Mouse (Mus musculus): ENCODE results near the gene Prkcg. TPM values are rescaled to one million over a fixed set of nuclear protein-coding genes. Genes with fewer than 3 reads are reported as not detected.

The Prkcg gene
- total RNA-seq, 1 experiment from 2014 or later: 2.3 TPM

DNA sequence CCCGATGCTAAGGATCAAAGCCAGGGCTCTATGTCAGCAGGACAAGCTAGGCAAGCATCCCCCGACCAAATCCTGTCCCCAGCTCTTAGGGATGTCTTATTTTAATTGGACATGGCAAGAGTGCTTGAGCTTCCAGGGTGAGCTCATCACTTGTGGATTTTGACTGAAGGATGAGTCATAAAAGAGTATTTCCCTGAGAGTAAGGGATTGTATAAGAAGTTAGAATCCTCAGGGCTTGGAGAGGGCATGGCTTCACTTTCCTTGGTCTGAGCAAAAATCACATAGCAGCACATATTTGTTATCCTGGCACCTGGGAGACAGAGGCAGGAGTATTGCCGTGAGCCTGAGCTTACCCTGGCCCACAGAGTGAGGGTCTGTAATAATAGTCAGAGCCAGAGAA is 31.9 kb downstream of the Prkcg start:
- DNase-seq: no peak

DNA sequence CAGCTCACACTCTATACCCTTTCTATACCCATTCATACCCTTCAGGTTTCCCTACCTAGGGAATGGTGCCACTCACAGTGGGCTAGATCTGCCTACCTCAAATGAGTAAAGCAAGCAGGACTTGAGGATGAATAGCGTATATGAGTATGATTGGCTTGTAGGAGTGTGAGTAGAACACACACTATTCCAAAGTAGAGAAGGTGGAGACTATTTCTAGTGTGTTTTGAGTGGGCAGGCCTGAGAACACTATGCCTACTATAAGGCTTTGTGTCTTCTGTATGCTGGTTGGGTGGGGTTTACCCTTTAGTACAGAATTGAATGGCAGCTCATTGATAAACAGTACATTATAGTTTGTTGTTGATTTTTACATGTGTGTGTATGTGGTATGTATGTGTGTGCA is 34.8 kb downstream of the Prkcg start:
- DNase-seq: no peak

DNA sequence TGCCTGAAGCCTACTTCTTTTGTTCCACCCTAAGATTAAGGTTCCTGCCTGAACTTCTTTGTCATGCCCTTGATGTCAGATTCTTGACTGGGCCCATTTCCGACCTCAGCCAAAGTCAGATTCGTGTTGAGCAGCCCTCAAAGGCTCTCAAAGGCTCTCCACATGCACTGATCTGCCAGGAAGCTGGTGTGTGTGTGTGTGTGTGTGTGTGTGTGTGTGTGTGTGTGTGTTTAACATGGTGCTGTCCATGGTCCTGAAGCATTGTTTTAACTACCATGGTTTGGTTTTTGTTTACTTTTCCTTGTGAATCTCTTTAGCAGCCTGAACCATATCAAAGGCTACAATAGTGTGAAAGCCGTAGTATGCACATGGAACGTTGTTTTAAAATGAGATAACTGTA is 39.0 kb downstream of the Prkcg start:
- DNase-seq: peak; percentile 9

DNA sequence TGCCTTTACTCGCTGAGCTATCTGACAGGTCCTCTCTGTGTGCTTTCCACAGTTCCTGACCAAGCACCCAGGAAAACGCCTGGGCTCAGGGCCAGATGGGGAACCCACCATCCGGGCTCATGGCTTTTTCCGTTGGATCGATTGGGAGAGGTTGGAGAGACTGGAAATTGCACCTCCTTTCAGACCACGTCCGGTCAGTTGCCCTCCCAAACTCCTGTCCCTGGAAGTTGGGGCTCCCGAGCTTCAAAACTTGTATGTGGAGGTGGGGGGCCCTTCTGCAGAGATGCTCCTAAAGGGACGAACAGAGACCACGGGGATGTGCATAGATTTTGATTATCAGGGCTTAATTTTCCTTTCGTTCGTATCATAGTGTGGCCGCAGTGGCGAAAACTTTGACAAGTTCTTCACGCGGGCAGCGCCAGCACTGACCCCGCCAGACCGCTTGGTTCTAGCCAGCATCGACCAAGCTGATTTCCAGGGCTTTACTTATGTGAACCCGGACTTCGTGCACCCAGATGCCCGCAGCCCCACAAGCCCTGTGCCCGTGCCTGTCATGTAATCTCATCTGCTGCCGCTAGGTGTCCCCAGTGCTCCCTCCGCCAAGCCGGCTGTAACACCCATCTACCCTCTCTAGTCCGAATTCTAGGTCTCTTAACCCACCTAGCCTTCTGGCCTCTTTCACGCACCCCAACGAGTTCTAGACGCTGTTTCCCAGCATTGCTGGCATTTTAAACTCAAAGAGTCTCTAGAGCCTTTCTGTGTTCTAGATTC is 41.0 kb downstream of the Prkcg start:
- peak; percentile 86 for DNase-seq

DNA sequence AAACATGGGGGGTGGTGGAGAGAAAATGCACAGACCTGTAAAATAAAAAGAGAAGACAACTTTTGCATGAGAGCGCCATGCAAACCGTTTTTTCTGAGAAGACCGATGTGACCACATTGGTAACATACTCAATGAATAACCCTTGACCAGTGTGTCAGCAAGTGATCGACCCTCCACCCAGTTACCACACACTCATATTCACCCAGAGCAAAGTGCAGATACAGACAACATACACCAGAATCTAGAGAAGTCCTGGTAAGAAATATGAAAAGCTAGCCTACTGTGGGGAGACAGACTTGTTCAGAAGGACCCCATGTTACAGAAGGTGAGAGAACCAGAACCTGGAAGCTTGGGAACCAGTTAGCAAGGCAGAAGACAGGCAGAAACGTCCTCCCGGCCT is 42.2 kb downstream of the Prkcg start:
- DNase-seq: no peak

DNA sequence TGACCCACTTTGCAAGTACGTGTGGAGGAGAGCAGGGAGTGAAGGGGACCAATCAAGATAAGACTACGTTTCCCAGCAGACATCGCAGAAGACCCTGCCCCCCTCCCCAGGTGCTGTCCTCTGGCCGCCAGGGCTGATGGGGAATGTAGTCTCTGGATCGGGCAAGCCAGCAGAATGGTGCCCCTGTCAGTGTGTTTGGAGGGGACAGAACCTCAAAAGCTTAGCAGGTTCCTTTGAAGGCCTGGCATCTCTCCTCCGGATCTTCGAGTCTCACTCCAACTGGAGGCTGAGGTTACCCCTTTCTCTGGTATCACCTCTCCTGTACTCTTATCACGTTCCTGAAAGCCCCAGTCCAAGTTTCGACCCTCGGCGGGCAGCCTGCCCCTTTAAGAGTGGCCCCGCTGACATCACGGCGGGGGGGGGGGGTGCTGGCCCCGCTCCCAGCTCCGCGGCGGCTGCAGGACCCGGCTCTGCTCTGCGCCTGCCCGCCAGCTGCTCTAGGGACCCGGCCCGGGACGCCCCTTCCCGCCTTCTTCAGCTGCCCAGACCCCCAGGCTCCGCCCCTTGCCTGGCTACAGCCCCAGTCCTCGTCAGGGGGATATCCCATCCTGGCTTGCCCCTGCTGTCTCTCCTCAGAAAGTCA is 42.7 kb downstream of the Prkcg start:
- DNase-seq: peak; percentile 57

DNA sequence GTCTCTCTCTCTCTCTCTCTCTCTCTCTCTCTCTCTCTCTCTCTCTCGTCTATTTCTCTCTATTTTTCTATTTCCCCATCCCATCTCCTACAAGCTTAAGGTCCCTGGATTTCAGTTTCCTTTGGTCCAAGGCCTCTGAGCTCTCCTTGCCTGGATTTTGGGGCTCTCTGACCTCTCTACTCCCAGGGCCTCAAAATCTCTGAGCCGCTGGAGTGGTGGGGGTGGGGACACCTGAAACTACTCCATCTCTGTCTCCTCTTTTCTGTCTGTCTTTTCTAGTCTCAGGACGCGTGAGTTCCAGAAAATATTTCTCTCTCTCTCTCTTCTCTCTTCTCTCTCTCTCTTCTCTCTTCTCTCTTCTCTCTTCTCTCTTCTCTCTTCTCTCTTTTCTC is 43.2 kb downstream of the Prkcg start:
- peak; percentile 9 for DNase-seq

DNA sequence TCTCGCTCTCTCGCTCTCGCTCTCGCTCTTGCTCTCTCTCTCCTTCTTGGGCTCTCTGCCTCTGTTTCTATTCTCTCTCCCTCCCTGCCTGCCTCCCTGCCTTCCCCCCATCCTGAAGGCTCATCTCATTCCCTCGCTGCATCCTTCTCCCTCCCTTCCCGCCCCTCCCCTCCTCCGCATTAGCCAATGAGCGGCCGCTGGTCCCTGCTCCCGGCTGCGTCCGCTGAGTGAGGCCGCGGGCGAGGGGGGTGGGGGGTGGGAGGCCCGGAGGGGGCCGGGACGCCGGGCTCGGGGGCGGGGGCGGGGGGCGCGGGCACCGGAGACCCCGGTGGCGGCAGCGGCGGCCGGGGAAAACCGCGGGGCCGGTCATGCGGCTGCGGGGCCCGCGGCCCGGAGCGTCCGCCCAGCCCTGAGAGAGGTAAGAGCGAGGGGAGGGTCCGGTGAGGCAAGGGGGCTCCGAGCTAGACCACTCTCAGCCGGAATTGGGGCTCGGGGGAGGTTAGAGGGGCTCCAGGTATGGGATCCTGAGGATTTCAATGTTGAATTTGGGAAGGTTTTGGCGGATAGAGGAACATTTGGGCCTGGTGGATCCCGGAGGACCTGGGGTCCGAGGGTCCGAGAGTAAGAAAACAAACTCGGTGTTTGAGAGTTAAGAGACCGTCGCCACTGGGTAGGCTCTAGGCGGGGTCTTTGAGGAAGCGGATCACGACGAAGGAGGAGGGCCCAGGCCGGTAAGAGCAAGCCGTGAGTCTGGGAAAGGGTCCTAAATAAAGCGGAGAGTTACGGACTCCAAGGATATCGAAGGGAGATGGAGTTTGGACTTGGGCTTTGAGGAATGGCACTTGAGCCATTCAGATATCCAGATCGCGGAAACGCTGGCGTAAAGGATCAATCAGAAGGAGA is 43.9 kb downstream of the Prkcg start, which contains the start of gene Cacng7:
Cacng7 (plus strand) TSS at position 337 of the 903 bp plus-strand sequence.
- peak; percentile 39 for DNase-seq

DNA sequence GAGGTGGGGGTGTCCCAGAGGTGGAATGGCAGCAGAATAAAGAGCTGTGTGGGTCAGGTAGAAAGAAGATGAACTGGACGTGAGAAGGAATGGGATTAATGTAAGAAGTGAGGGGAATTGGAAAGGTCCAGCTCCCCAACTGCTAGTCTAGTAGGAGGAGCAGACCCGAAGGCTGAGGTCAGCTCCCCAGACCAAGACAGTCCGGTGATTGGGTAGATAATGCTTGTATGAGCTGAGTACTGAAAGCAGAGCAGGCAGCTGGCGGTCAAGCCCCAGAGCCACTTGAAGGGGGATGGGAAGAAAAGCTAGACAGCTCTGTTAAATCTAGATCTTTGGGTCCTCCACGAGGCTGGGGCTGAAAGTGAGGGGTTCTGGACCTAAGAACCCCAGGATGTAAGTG is 44.6 kb downstream of the Prkcg start:
- DNase-seq: no peak

DNA sequence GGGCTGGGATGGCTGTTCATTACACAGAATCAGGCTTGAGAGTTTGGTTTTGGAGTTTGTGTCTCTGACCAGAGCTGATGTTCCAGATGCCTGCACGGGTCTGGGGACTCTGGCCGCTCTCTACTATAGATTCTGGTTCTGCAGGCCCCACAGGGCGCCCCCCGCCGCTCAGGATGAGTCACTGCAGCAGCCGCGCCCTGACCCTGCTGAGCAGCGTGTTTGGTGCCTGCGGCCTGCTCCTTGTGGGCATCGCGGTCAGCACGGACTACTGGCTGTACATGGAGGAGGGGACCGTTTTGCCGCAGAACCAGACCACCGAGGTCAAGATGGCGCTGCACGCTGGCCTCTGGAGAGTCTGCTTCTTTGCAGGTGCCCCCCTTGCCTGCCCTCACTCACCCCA is 47.4 kb downstream of the Prkcg start:
- DNase-seq: no peak

DNA sequence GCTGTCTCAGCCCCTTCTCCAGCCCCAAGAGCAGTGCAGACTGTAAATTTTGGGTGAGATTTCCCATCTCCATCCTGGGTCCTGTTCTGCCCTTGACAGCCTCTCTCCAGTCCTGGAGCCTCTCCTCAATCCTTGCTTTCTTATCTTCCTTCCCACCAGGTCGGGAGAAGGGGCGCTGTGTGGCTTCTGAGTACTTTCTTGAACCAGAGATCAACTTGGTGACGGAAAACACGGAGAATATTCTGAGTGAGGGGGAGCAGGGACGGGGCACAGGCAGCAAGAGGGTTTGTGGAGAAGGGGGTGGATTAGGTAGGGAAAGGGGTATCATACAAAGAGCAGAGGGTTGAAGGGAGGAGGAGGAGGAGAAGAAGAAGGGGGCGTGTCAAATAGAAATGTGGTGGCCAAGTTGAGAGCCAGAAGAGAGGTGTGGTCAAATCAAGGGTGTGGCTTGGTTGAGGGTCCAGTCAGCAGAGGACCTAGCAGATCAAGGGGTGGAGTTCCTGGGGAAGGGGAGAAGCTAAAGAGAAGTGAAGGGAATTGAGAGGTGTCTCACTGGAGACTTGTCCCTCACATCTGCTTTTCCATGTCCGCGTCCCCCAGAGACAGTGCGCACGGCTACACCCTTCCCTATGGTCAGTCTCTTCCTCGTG is 49.4 kb downstream of the Prkcg start:
- no peak for DNase-seq

DNA sequence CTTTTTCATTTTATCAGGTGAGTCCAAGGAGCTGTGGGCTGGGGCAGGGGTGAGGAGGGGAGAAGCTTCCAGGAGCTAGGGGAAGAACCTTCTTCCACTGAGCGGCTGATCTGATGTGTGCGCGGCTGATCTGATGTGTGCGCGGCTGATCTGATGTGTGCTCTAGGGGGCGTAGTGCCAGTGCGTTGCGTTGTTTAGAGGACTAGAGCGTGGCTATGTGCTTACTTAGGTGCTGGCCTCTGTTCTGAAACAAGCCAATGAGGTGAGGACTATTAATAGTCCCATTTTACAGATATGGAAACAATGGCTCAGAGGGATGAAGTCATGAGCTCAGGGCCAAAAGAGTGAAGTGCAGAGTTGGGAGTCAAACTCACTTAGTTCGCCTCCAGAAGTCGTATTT is 50.0 kb downstream of the Prkcg start:
- DNase-seq: no peak

DNA sequence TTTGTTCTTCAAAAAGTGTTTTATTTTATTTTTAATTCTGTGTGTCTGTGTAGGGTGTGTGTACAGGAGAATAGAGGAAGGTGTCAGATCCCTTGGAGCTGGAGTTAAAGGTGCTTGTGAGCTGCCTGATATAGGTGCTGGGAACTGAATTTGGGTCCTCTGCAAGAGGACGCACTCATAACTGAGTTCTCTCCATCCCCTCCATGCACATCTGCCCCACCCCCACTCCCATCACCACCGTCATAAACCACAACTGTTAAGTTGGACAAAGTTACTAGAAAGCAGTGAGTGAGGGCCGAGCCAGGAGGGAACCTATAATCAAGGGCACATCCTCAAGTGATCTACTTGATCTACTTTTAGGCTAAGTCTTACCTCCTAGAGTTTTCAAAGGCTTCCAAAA is 54.9 kb downstream of the Prkcg start:
- DNase-seq: no peak

DNA sequence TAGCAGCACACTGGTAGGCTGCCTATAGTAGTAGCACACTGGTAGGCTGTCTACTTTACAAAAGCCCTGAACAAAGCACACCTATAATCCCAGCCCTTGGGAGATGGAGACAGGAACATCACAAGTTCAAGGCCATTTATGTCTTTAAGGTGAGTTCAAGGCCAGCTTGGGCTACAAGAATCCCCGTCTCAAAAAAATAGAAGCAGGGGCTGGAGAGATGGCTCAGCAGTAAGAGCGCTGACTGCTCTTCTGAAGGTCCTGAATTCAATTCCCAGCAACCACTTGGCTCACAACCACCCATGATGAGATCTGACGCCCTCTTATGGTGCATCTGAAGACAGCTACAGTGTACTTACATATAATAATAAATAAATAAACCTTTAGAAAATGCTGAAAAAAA is 56.3 kb downstream of the Prkcg start:
- no peak for DNase-seq

DNA sequence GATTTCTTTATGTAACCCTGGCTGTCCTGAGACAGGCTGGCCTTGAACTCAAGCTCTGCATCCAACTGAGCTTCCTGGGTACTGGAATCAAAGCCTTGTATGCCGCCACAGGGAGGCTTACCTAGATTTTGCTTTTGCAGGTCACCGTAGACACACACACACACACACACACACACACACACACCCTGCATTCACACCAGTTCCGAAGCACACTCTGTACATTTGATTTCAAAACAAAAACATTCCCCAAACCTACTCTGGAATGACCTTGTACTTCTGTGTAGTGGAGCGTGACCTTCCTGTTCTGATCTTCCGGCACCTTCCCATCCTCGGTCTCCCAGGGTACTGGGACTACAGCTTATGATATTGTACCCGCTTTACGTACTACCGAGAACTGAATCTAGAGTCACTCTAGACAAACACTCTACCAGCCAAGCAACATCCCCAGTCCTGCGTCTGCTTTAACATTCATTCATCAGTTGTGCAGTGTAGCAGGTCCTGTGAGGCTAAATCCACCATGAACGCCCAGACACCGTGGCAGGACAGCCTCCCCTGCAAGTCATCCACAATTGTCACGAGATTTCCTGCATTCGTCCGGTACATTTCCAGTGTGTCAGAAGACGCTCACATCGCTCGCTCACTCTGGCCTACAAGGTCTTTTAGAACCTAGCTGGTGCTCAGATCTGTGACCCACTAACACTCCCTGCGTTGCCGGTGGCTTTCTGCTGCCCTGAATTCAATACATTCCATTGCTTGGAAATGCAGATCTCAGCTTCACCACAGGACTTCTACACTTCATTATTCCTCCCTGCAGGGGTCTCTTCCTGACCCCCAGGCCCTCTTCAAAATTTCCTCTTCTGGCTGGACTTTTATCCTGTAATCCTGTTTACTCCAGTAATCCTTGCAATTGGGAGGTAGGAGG is 58.6 kb downstream of the Prkcg start:
- DNase-seq: no peak

DNA sequence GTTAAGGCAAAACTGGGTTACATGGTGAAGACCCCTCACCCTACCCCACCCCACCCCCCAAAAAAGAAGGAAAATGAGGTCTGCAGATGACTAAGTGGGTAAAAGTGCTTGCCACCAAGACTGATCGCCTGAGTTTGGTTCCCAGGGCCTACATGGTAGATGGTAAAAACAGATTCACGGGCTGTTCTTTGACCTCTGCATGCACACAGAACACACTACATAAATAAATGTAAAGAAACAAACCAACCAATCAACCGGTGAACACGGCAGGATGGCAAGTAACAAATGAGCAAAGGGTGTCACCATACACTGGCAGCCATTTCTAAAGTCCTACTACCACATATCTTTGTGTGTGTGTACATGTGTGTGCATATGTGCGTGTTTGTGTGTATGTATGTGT is 59.3 kb downstream of the Prkcg start:
- no peak for DNase-seq

DNA sequence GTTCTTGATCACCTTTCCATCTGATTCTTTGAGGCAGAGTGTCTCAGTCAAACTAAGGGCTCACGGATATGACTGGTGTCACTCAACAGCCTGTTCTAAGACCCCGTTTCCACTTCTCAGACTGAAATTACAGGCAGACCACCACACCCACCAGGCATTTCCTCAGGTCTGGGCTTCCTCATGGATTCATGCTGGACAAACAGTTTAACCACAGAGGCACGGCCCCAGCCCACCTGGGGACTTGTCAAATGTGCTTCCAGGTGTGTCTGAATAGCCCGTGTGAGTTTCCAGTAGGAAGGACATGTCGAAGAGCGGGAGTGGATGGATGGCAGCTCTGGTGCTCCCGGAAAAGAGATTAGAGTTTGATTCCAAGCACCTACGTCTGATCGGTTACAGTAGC is 60.8 kb downstream of the Prkcg start:
- DNase-seq: no peak

DNA sequence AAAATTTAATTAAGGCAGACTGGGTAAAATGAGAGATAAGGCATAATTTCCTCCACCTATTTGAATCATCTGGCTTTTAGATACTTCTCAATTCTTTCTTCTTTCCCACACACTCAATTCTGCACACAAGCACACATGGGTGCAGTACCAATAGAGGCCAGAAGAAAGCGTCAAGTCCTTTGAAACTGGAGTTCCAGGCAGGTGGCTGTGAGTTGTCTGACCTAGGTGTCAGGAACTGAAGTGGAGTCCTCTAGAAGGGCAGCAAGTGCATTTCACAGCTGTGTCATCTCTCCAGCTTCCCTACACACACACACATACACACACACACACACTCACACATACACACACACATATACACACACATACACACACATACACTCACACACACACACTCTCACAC is 62.6 kb downstream of the Prkcg start:
- no peak for DNase-seq

DNA sequence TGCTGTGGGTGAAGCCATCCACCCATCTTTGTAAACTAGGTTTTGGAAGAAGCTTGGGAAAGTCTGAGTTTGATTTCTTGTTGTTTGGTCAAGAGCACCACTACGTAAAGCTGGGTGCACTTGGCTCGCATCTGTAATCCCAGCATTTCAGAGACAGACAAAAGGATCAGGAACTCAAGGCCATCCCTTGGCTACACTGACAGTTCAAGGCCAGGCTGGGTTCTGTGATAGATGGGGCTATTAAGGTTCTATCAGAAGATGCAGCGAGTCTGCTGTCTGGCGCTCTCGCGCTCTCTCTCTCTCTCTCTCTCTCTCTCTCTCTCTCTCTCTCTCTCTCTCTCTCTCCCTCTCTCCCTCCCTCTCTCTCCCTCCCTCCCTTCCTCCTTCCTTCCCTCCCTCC is 65.9 kb downstream of the Prkcg start:
- peak; percentile 32 for DNase-seq

DNA sequence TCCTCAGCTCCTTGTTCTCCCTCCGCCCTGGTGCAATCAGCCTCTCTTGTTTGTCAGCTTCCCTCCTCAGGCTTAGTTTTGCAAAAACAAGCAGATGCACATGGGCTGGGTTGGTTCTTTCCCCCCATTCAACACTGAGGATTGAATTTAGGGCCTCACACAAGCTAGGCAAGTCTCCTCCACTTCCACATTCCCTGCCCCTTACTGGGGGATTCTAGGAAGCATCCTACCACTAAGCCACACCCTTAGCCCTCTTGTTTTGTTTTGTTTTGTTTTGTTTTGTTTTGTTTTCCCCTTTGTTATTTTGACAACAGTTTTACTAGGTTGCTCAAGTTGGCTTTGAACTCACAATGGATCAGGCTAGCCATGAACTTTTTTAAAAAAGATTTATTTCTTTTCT is 71.7 kb downstream of the Prkcg start:
- DNase-seq: no peak

DNA sequence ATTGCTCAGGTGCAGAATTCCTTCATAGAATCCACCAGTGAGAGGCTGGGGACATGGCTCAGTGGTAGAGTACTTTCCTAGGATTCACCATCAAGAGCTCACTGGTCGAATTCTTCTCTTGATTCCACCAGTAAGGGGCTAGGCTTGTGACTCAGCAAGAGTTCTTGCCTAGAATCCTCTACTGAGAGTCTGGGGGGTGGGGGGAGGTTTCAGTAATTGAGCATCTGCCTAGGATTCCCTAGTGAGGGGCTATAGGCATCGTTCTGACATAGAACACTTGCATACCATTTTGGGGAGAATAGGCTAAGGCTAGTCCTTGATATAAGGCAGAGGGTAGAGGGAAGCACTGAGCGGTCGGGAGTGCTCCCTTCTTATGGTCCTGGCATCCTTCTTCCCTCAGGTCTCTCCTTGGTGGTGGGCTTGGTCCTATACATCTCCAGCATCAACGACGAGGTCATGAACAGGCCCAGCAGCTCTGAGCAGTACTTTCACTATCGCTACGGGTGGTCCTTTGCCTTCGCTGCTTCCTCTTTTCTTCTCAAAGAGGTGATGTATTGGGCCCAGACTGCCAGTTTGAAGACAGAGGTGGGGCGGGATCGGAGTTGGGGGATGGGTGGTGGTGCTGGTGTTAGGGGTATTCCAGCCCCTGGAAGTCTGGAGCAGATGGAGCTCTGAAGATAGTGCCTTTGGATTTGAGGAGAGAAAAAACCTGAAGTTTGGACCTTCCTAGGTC is 76.7 kb downstream of the Prkcg start:
- no peak for DNase-seq
